Mouse (Mus musculus): Measurements from ENCODE around the gene Ngfr. TPM values are rescaled to one million over a fixed set of nuclear protein-coding genes. Genes with fewer than 3 reads are reported as not detected.

Ngfr gene
- polyA plus RNA-seq (2014; fragmentation: Nextera tagmentation; extraction: Ambion mirVana): 11.1 and 11.4 TPM in 2 replicates

- no peaks in the 10 kb centered on the region for H3K9me3 ChIP-seq (ENCODE audit: control insufficient read depth, low read length)
- no peaks in the 10 kb centered on the region for H3K36me3 ChIP-seq (ENCODE audit: control insufficient read depth, insufficient read depth, low read length)
- peaks cover 86% of the 10 kb centered on the region for H3K27me3 ChIP-seq (replicated peaks; ENCODE audit: control insufficient read depth, insufficient read depth, low read length)
- 0 out of 2 replicates have a peak within 1 kb of the TSS, but pooled peaks have one; percentile 14 for H3K9ac ChIP-seq (ENCODE audit: low read depth, low read length)
- ATAC-seq (replicated peaks; ENCODE audit: low FRiP score): 0 out of 2 replicates have a peak, but pooled peaks have one; percentile 25
- H3K27ac ChIP-seq (ENCODE audit: low read depth, low read length): no peak within 1 kb of the TSS
- peak within 1 kb of the TSS; percentile 44 for H3K4me3 ChIP-seq (ENCODE audit: low read depth, low read length)
- peaks cover 10% of the 10 kb centered on the region for H3K4me1 ChIP-seq (replicated peaks; ENCODE audit: control insufficient read depth, insufficient read depth, low read length)
- peak; percentile 50 for DNase-seq (ENCODE audit: low spot score)
- peak within 1 kb of the TSS; percentile 60 for H3K4me2 ChIP-seq
- WGBS: 3% methylated on average over 32 of the region's 39 CpGs
Observed at GRCm38 (mm10) chr11:95587423-95587951, at the start of gene Ngfr. Gene Ngfr, minus strand, starts transcription at chr11:95587735.

GRCm38 (mm10) chr11:95635030-95635429 lies 47.5 kb upstream of the Ngfr start:
- H3K36me3 ChIP-seq (ENCODE audit: control insufficient read depth, insufficient read depth, low read length): no peaks in the 10 kb centered on the region
- DNase-seq (ENCODE audit: low spot score): no peak
- no peak overlapping the region for H3K9ac ChIP-seq (ENCODE audit: low read depth, low read length)
- H3K4me2 ChIP-seq: no peak overlapping the region
- no peak overlapping the region for H3K27ac ChIP-seq (ENCODE audit: low read depth, low read length)
- H3K27me3 ChIP-seq (replicated peaks; ENCODE audit: control insufficient read depth, insufficient read depth, low read length): peaks cover 16% of the 10 kb centered on the region
- no peak for ATAC-seq (replicated peaks; ENCODE audit: low FRiP score)
- H3K4me1 ChIP-seq (replicated peaks; ENCODE audit: control insufficient read depth, insufficient read depth, low read length): peaks cover 8% of the 10 kb centered on the region
- no peak overlapping the region for H3K4me3 ChIP-seq (ENCODE audit: low read depth, low read length)
- 14% methylated on average over 2 of the region's 2 CpGs for WGBS
- H3K9me3 ChIP-seq (ENCODE audit: control insufficient read depth, low read length): no peaks in the 10 kb centered on the region

GRCm38 (mm10) chr11:95633512-95634000 lies 46.0 kb upstream of the Ngfr start:
- 77% methylated on average over 2 of the region's 2 CpGs for WGBS
- Histone ChIP-seq H3K4me3 (ENCODE audit: low read depth, low read length) (no peak overlapping the region), H3K36me3 (ENCODE audit: control insufficient read depth, insufficient read depth, low read length) (no peaks in the 10 kb centered on the region), H3K4me2 (no peak overlapping the region), H3K4me1 (replicated peaks; ENCODE audit: control insufficient read depth, insufficient read depth, low read length) (peaks cover 8% of the 10 kb centered on the region), H3K27me3 (replicated peaks; ENCODE audit: control insufficient read depth, insufficient read depth, low read length) (peaks cover 16% of the 10 kb centered on the region), H3K27ac (ENCODE audit: low read depth, low read length) (no peak overlapping the region), H3K9ac (ENCODE audit: low read depth, low read length) (no peak overlapping the region), H3K9me3 (ENCODE audit: control insufficient read depth, low read length) (no peaks in the 10 kb centered on the region)
- DNase-seq (ENCODE audit: low spot score) (no peak), ATAC-seq (replicated peaks; ENCODE audit: low FRiP score) (no peak)

- ATAC-seq (replicated peaks; ENCODE audit: low FRiP score): no peak
- H3K9ac ChIP-seq (ENCODE audit: low read depth, low read length): no peak overlapping the region
- H3K4me1 ChIP-seq (replicated peaks; ENCODE audit: control insufficient read depth, insufficient read depth, low read length): peaks cover 8% of the 10 kb centered on the region
- no peak overlapping the region for H3K4me3 ChIP-seq (ENCODE audit: low read depth, low read length)
- H3K27me3 ChIP-seq (replicated peaks; ENCODE audit: control insufficient read depth, insufficient read depth, low read length): peaks cover 26% of the 10 kb centered on the region
- H3K4me2 ChIP-seq: no peak overlapping the region
- H3K36me3 ChIP-seq (ENCODE audit: control insufficient read depth, insufficient read depth, low read length): no peaks in the 10 kb centered on the region
- H3K27ac ChIP-seq (ENCODE audit: low read depth, low read length): no peak overlapping the region
- H3K9me3 ChIP-seq (ENCODE audit: control insufficient read depth, low read length): no peaks in the 10 kb centered on the region
- WGBS: 73% methylated on average over 6 of the region's 6 CpGs
- no peak for DNase-seq (ENCODE audit: low spot score)
Observed at GRCm38 (mm10) chr11:95632474-95632873, 44.9 kb upstream of the Ngfr start.

GRCm38 (mm10) chr11:95631301-95631700 lies 43.8 kb upstream of the Ngfr start:
- DNase-seq (ENCODE audit: low spot score) (no peak), ATAC-seq (replicated peaks; ENCODE audit: low FRiP score) (peak; percentile 18; the same call in 1 of the 2 replicates)
- Histone ChIP-seq H3K36me3 (ENCODE audit: control insufficient read depth, insufficient read depth, low read length) (no peaks in the 10 kb centered on the region), H3K4me1 (replicated peaks; ENCODE audit: control insufficient read depth, insufficient read depth, low read length) (peaks cover 8% of the 10 kb centered on the region), H3K27ac (ENCODE audit: low read depth, low read length) (no peak overlapping the region), H3K9ac (ENCODE audit: low read depth, low read length) (no peak overlapping the region), H3K4me2 (no peak overlapping the region), H3K9me3 (ENCODE audit: control insufficient read depth, low read length) (no peaks in the 10 kb centered on the region), H3K4me3 (ENCODE audit: low read depth, low read length) (no peak overlapping the region), H3K27me3 (replicated peaks; ENCODE audit: control insufficient read depth, insufficient read depth, low read length) (peaks cover 35% of the 10 kb centered on the region)
- 51% methylated on average over 4 of the region's 4 CpGs for WGBS

- Histone ChIP-seq H3K9ac (ENCODE audit: low read depth, low read length) (no peak overlapping the region), H3K27me3 (replicated peaks; ENCODE audit: control insufficient read depth, insufficient read depth, low read length) (peaks cover 35% of the 10 kb centered on the region), H3K4me3 (ENCODE audit: low read depth, low read length) (no peak overlapping the region), H3K27ac (ENCODE audit: low read depth, low read length) (no peak overlapping the region), H3K9me3 (ENCODE audit: control insufficient read depth, low read length) (no peaks in the 10 kb centered on the region), H3K4me1 (replicated peaks; ENCODE audit: control insufficient read depth, insufficient read depth, low read length) (peaks cover 8% of the 10 kb centered on the region), H3K36me3 (ENCODE audit: control insufficient read depth, insufficient read depth, low read length) (no peaks in the 10 kb centered on the region), H3K4me2 (no peak overlapping the region)
- ATAC-seq (replicated peaks; ENCODE audit: low FRiP score) (no peak), DNase-seq (ENCODE audit: low spot score) (no peak)
- WGBS: 81% methylated on average over 6 of the region's 6 CpGs
Observed at GRCm38 (mm10) chr11:95630558-95630957, 43.0 kb upstream of the Ngfr start.

- no peak overlapping the region for H3K27ac ChIP-seq (ENCODE audit: low read depth, low read length)
- no peaks in the 10 kb centered on the region for H3K4me1 ChIP-seq (replicated peaks; ENCODE audit: control insufficient read depth, insufficient read depth, low read length)
- no peaks in the 10 kb centered on the region for H3K36me3 ChIP-seq (ENCODE audit: control insufficient read depth, insufficient read depth, low read length)
- H3K9me3 ChIP-seq (ENCODE audit: control insufficient read depth, low read length): no peaks in the 10 kb centered on the region
- H3K27me3 ChIP-seq (replicated peaks; ENCODE audit: control insufficient read depth, insufficient read depth, low read length): peaks cover 33% of the 10 kb centered on the region
- DNase-seq (ENCODE audit: low spot score) (no peak), ATAC-seq (replicated peaks; ENCODE audit: low FRiP score) (no peak)
- no peak overlapping the region for H3K4me3 ChIP-seq (ENCODE audit: low read depth, low read length)
- no peak overlapping the region for H3K4me2 ChIP-seq
- 46% methylated on average over 8 of the region's 8 CpGs for WGBS
- H3K9ac ChIP-seq (ENCODE audit: low read depth, low read length): no peak overlapping the region
Observed at GRCm38 (mm10) chr11:95622426-95622825, 34.9 kb upstream of the Ngfr start.

GRCm38 (mm10) chr11:95621541-95622130 lies 34.1 kb upstream of the Ngfr start:
- H3K27me3 ChIP-seq (replicated peaks; ENCODE audit: control insufficient read depth, insufficient read depth, low read length): peaks cover 26% of the 10 kb centered on the region
- no peak for DNase-seq (ENCODE audit: low spot score)

GRCm38 (mm10) chr11:95621010-95621409 lies 33.5 kb upstream of the Ngfr start:
- Histone ChIP-seq H3K36me3 (ENCODE audit: control insufficient read depth, insufficient read depth, low read length) (no peaks in the 10 kb centered on the region), H3K4me3 (ENCODE audit: low read depth, low read length) (no peak overlapping the region), H3K27me3 (replicated peaks; ENCODE audit: control insufficient read depth, insufficient read depth, low read length) (peaks cover 25% of the 10 kb centered on the region), H3K4me2 (no peak overlapping the region), H3K9ac (ENCODE audit: low read depth, low read length) (no peak overlapping the region), H3K9me3 (ENCODE audit: control insufficient read depth, low read length) (no peaks in the 10 kb centered on the region), H3K27ac (ENCODE audit: low read depth, low read length) (no peak overlapping the region), H3K4me1 (replicated peaks; ENCODE audit: control insufficient read depth, insufficient read depth, low read length) (no peaks in the 10 kb centered on the region)
- DNase-seq (ENCODE audit: low spot score): no peak
- 40% methylated on average over 4 of the region's 4 CpGs for WGBS
- no peak for ATAC-seq (replicated peaks; ENCODE audit: low FRiP score)

More at GRCm38 (mm10) chr11:95621541-95622130, 34.1 kb upstream of the Ngfr start:
- Histone ChIP-seq H3K9ac (ENCODE audit: low read depth, low read length) (no peak overlapping the region), H3K36me3 (ENCODE audit: control insufficient read depth, insufficient read depth, low read length) (no peaks in the 10 kb centered on the region), H3K9me3 (ENCODE audit: control insufficient read depth, low read length) (no peaks in the 10 kb centered on the region), H3K4me1 (replicated peaks; ENCODE audit: control insufficient read depth, insufficient read depth, low read length) (no peaks in the 10 kb centered on the region), H3K27ac (ENCODE audit: low read depth, low read length) (no peak overlapping the region), H3K4me3 (ENCODE audit: low read depth, low read length) (no peak overlapping the region), H3K4me2 (no peak overlapping the region)
- no peak for ATAC-seq (replicated peaks; ENCODE audit: low FRiP score)
- WGBS: 34% methylated on average over 9 of the region's 9 CpGs

Data from liver, embryonic 11.5 days (tissue).